Mouse (Mus musculus): ENCODE data around the gene Esyt1.

DNA sequence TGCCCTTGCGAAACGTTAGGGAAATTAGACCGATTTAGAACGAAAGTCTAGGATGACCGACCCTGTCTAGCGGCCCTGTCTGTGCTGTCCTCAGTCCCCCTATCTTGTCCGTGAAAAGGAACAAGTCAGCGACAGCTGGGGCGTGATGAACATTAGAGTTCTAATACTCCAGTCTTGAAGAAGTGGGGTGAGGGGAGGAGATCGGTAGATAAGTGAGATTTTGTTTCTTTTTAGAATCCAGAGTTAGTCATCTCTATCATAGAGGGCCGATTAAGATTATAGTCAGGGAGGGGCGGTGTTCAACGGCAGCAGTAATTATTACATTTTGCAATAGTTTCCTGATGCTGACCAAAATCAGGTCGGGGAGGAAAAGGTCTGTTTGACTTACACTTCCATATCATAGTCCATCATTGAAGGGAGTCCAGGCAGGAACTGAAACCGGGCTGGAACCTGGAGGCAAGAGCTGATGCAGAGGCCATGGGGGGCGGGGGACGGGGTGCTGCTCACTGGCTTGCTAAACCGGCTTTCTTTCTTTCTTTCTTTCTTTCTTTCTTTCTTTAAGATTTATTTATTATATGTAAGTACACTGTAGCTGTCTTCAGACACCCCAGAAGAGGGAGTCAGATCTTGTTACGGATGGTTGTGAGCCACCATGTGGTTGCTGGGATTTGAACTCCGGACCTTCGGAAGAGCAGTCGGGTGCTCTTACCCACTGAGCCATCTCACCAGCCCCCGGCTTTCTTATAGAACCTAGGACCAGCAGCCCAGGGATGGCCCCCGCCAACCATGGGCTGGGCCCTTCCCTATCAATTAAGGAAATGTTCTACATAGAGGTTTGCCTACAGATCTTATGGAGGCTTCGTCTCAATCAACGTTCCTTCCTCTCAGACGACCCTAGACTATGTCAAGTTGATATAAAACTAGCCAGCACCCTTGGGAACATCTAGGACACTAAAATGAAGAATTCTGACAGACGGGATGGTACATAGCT lies 990 bp upstream of the Esyt1 start:
- TF ChIP-seq CTCF (IDR thresholded peaks at IDR 0.05; ENCODE audit: low read depth, low read length), result no peak
- no peak for TF ChIP-seq POLR2A (IDR thresholded peaks at IDR 0.05; ENCODE audit: extremely low read depth, insufficient read depth, low read length)
